Mouse (Mus musculus) midbrain, postnatal 0 days (tissue): ENCODE measurements around the gene Nat8f5. TPM values are rescaled to one million over a fixed set of nuclear protein-coding genes. Genes with fewer than 3 reads are reported as not detected.
"Not testable (repeated sequence)": the region's sequence is repeated elsewhere in the genome, so short reads cannot be mapped to it uniquely, and the experiment has no call there.

ENCODE experiments used
- ATAC-seq: fragments of 200-750 bp; cut with Nextera tagmentation; 2 replicates; pipeline ENCODE4 v1.8.0; 2017; ENCODE audit warnings: moderate number of reproducible peaks, mild to moderate bottlenecking, moderate TSS enrichment, moderate library complexity; ENCODE audit not compliant: low FRiP score
- DNase-seq: peaks from one replicate; pipeline ENCODE4 v3.0.0-alpha.2; 2015; ENCODE audit warnings: low spot score
- H3K27ac ChIP-seq: fragments of 300-500 bp; sonication (generic); 2 replicates; pipeline ENCODE4 v1.5.1; 2014; ENCODE audit warnings: low read depth, mild to moderate bottlenecking, low read length, mixed read lengths
- H3K27me3 ChIP-seq: fragments of 300-500 bp; sonication (generic); 2 replicates; pipeline ENCODE4 v1.6.1; 2014; ENCODE audit warnings: low read length, control low read depth, mixed read lengths; ENCODE audit not compliant: insufficient read depth
- H3K36me3 ChIP-seq: fragments of 300-500 bp; sonication (generic); 2 replicates; pipeline ENCODE4 v1.6.1; 2014; ENCODE audit warnings: low read length, control low read depth, mixed read lengths; ENCODE audit not compliant: insufficient read depth
- H3K4me1 ChIP-seq: fragments of 300-500 bp; sonication (generic); 2 replicates; pipeline ENCODE4 v1.6.1; 2014; ENCODE audit warnings: mild to moderate bottlenecking, control low read depth, antibody characterized with exemption, low read length, mixed read lengths; ENCODE audit not compliant: insufficient read depth
- H3K4me2 ChIP-seq: fragments of 300-500 bp; sonication (generic); 2 replicates; pipeline ENCODE4 v1.6.1; 2014; ENCODE audit warnings: low read depth, mild to moderate bottlenecking, low read length, mixed read lengths; ENCODE audit not compliant: poor library complexity, severe bottlenecking
- H3K4me3 ChIP-seq: fragments of 300-500 bp; sonication (generic); 2 replicates; pipeline ENCODE4 v1.5.1; 2014; ENCODE audit warnings: low read depth, mild to moderate bottlenecking, low read length, moderate library complexity
- H3K9ac ChIP-seq: fragments of 300-500 bp; sonication (generic); replicated peaks from 2 replicates; pipeline ENCODE4 v1.6.1; 2014; ENCODE audit warnings: mild to moderate bottlenecking, low read length, moderate library complexity, mixed read lengths; ENCODE audit not compliant: poor library complexity, severe bottlenecking
- H3K9me3 ChIP-seq: fragments of 300-500 bp; sonication (generic); 2 replicates; pipeline ENCODE4 v1.6.1; 2016; ENCODE audit warnings: low read length, control low read depth
- CTCF ChIP-seq: IDR thresholded peaks from 2 replicates; pipeline ENCODE4 v1.5.1; 2016; ENCODE audit warnings: antibody characterized with exemption, mild to moderate bottlenecking
- WGBS: fragments of 180-500 bp; shearing (Covaris S2); extraction: QIAGEN DNeasy Blood & Tissue Kit; methylation state at CpG from one replicate; pipeline ENCODE4 v1.1.7; 2014; 5-methylcytosine and 5-hydroxymethylcytosine counted together
- microRNA-seq: library from miRNA; unstranded; fragments of <30 nt; microRNA quantifications from one replicate; pipeline ENCODE4, GENCODE M21; 2016; ENCODE audit warnings: borderline number of aligned reads
- polyA plus RNA-seq: library from polyadenylated mRNA; unstranded; fragments of >200 nt; fragmentation: Nextera tagmentation; extraction: Ambion mirVana; gene quantifications from 2 replicates; pipeline ENCODE4 v1.2.1, GENCODE M21; 2015
- total RNA-seq: library from RNA; depleted of rRNA; stranded (reverse); fragments of >200 nt; gene quantifications from 2 replicates; pipeline ENCODE4 v1.2.3, GENCODE M21; 2014; rRNA removed

The Nat8f5 gene
- total and polyA plus RNA-seq, 2 experiments from 2014 or later = 0.49 to 0.73 TPM

GRCm38 (mm10) chr6:85813339-85813738 lies 7.4 kb downstream of the Nat8f5 start:
- H3K27ac ChIP-seq = no peak overlapping the region
- H3K36me3 ChIP-seq = no peaks in the 10 kb centered on the region
- DNase-seq (no peak), ATAC-seq (no peak)
- H3K4me2 ChIP-seq = no peak overlapping the region
- WGBS = 83% methylated on average over 2 of the region's 2 CpGs
- no peak overlapping the region for H3K9ac ChIP-seq
- H3K9me3 ChIP-seq = no peaks in the 10 kb centered on the region
- no peaks in the 10 kb centered on the region for H3K4me1 ChIP-seq
- TF ChIP-seq CTCF = no peak
- H3K4me3 ChIP-seq = no peak overlapping the region
- H3K27me3 ChIP-seq = no peaks in the 10 kb centered on the region

DNA sequence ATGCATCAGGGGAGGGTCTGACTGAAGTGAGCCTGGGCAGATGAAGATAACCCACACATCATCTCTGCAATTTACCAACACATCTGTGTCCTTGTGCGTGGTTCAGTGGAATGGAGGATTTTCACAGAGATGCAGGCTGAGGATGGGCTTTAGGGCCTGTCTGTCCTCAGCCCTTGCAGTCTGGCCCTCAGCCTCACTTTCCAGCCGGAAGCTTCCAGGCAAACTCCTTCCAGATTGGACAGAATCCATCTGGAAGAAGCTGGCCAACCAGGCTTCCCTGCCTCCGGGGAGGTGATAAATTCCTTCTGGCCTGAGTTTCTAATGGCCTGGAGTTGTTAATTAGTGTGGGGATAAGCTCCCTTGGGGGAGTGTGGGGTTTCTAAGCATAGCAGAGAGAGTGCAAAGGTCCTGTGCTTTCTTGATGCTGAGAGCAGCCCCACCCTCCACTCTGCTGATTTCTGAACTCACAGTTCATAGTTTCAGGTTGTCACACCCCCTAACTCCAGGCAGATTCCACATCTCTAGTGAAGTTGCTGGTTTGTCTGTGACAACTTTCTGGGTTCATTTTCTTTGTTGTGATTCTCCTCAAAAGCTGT lies 9.7 kb downstream of the Nat8f5 start:
- ATAC-seq, H3K4me2 ChIP-seq, H3K9ac ChIP-seq, H3K4me1 ChIP-seq, H3K9me3 ChIP-seq, H3K36me3 ChIP-seq, H3K27me3 ChIP-seq, H3K27ac ChIP-seq, DNase-seq, H3K4me3 ChIP-seq: not testable (repeated sequence)
- 76% methylated on average over 2 of the region's 3 CpGs for WGBS

DNA sequence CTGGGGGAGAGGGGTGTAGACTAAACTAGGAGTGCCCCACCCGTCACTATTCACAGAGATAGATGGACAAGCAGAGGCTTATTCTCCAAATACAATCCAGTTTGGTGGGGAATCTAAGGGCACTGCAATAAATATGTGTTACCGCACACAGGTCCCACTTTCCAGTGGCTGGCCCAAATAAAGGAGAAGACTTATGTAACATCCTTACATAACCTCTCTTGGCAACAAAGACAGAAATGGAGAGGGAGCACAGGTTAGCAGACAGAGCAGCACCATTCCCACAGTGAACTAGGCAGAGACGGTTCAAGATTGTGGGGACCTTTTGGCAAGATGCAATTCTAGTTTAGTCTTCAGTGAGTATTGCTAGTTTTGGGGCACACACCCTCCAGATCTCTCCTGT lies 10.3 kb downstream of the Nat8f5 start:
- not testable (repeated sequence) for H3K36me3 ChIP-seq, H3K4me3 ChIP-seq, H3K4me2 ChIP-seq, H3K4me1 ChIP-seq, H3K9ac ChIP-seq, H3K9me3 ChIP-seq, DNase-seq, ATAC-seq, H3K27ac ChIP-seq, H3K27me3 ChIP-seq
- 100% methylated on average over 2 of the region's 3 CpGs for WGBS

- H3K27ac ChIP-seq, H3K4me3 ChIP-seq, H3K9ac ChIP-seq, H3K27me3 ChIP-seq, H3K9me3 ChIP-seq, DNase-seq, H3K4me1 ChIP-seq, H3K36me3 ChIP-seq, H3K4me2 ChIP-seq, ATAC-seq: not testable (repeated sequence)
- 79% methylated on average over 2 of the region's 3 CpGs for WGBS
Observed at GRCm38 (mm10) chr6:85809784-85810183, 11.0 kb downstream of the Nat8f5 start.

- H3K4me3 ChIP-seq, H3K9ac ChIP-seq, H3K36me3 ChIP-seq, H3K9me3 ChIP-seq, H3K4me2 ChIP-seq, H3K4me1 ChIP-seq, H3K27ac ChIP-seq, DNase-seq, H3K27me3 ChIP-seq, ATAC-seq: not testable (repeated sequence)
- WGBS = 80% methylated on average over 5 of the region's 5 CpGs
Observed at GRCm38 (mm10) chr6:85803180-85803579, 17.6 kb downstream of the Nat8f5 start.

Small RNA genes within 50 kb of the gene (microRNA-seq; reads per million reads assigned to microRNA genes)
- not detected for gene Mir6375

Other genes with a start within 250 kb of the Nat8f5 start
- gene Alms1, start 233.4 kb downstream of the Nat8f5 start, total RNA-seq = 15.3 and 19.8 TPM in 2 replicates
- gene Alms1, start 233.4 kb downstream of the Nat8f5 start, polyA plus RNA-seq = 1.9 and 2.5 TPM in 2 replicates
- 0.93 TPM in 1 of 2 replicates, not detected in the other for gene Nat8f7, start 107.8 kb downstream of the Nat8f5 start, total RNA-seq
- gene Nat8f7, start 107.8 kb downstream of the Nat8f5 start, polyA plus RNA-seq = 0.17 and 0.21 TPM in 2 replicates
- gene Nat8f3, start 55.2 kb downstream of the Nat8f5 start, total RNA-seq = 0.16 and 0.19 TPM in 2 replicates
- gene Nat8f3, start 55.2 kb downstream of the Nat8f5 start, polyA plus RNA-seq = 0.21 and 0.38 TPM in 2 replicates
- gene Nat8f6, start within 50 bp of the Nat8f5 start, total RNA-seq = 1.1 TPM in 1 of 2 replicates, not detected in the other
- gene Nat8f6, start within 50 bp of the Nat8f5 start, polyA plus RNA-seq = not detected in 2 replicates
- gene Nat8, start 11.1 kb upstream of the Nat8f5 start, total RNA-seq = 0.49 TPM in 1 of 2 replicates, not detected in the other
- 0.54 and 0.91 TPM in 2 replicates for gene Nat8, start 11.1 kb upstream of the Nat8f5 start, polyA plus RNA-seq
- gene Nat8f2, start 48.2 kb upstream of the Nat8f5 start, total RNA-seq = not detected in 2 replicates
- gene Nat8f2, start 48.2 kb upstream of the Nat8f5 start, polyA plus RNA-seq = 0.06 TPM in 1 of 2 replicates, not detected in the other
- 4.9 and 6.2 TPM in 2 replicates for gene Nat8f4, start 83.9 kb upstream of the Nat8f5 start, total RNA-seq
- gene Nat8f4, start 83.9 kb upstream of the Nat8f5 start, polyA plus RNA-seq = 5.6 and 6.4 TPM in 2 replicates
- gene Tprkb, start 90.9 kb upstream of the Nat8f5 start, total RNA-seq = 43.7 and 44.3 TPM in 2 replicates
- gene Tprkb, start 90.9 kb upstream of the Nat8f5 start, polyA plus RNA-seq = 51.7 and 61.5 TPM in 2 replicates
- gene Nat8f1, start 94.7 kb upstream of the Nat8f5 start, total RNA-seq = 9.3 and 11.2 TPM in 2 replicates
- gene Nat8f1, start 94.7 kb upstream of the Nat8f5 start, polyA plus RNA-seq = 19.8 and 19.9 TPM in 2 replicates
- 82.8 and 90.2 TPM in 2 replicates for gene Dusp11, start 140.7 kb upstream of the Nat8f5 start, total RNA-seq
- gene Dusp11, start 140.7 kb upstream of the Nat8f5 start, polyA plus RNA-seq = 26.0 and 36.0 TPM in 2 replicates
- gene Figla, start 195.2 kb upstream of the Nat8f5 start, total RNA-seq = not detected in 2 replicates
- not detected in 2 replicates for gene Figla, start 195.2 kb upstream of the Nat8f5 start, polyA plus RNA-seq
- 159 and 196 TPM in 2 replicates for gene Add2, start 207.7 kb upstream of the Nat8f5 start, total RNA-seq
- gene Add2, start 207.7 kb upstream of the Nat8f5 start, polyA plus RNA-seq = 118 and 124 TPM in 2 replicates